Mouse (Mus musculus) kidney, embryonic 15.5 days (tissue): ENCODE data around the gene 5730596B20Rik. TPM values are rescaled to one million over a fixed set of nuclear protein-coding genes. Genes with fewer than 3 reads are reported as not detected.

Experiments used
- ATAC-seq: fragments of 200-750 bp; cut with Nextera tagmentation; replicated peaks from 2 replicates; pipeline ENCODE4 v1.8.0; 2017; ENCODE audit warnings: moderate TSS enrichment; ENCODE audit not compliant: low FRiP score
- H3K27ac ChIP-seq: fragments of 300-500 bp; sonication (generic); 2 replicates; pipeline ENCODE4 v1.5.1; 2015; ENCODE audit warnings: mild to moderate bottlenecking, inconsistent platforms
- H3K27me3 ChIP-seq: fragments of 300-500 bp; sonication (generic); 2 replicates; pipeline ENCODE4 v1.6.1; 2015; ENCODE audit warnings: inconsistent platforms
- H3K36me3 ChIP-seq: fragments of 300-500 bp; sonication (generic); 2 replicates; pipeline ENCODE4 v1.6.1; 2015; ENCODE audit warnings: inconsistent platforms
- H3K4me1 ChIP-seq: fragments of 300-500 bp; sonication (generic); 2 replicates; pipeline ENCODE4 v1.6.1; 2015; ENCODE audit warnings: inconsistent platforms
- H3K4me2 ChIP-seq: fragments of 300-500 bp; sonication (generic); 2 replicates; pipeline ENCODE4 v1.6.1; 2015; ENCODE audit warnings: moderate library complexity, mild to moderate bottlenecking, inconsistent platforms
- H3K4me3 ChIP-seq: fragments of 300-500 bp; sonication (generic); replicated peaks from 2 replicates; pipeline ENCODE4 v1.5.1; 2015; ENCODE audit warnings: mild to moderate bottlenecking, inconsistent platforms
- H3K9ac ChIP-seq: fragments of 300-500 bp; sonication (generic); 2 replicates; pipeline ENCODE4 v1.6.1; 2015; ENCODE audit warnings: mild to moderate bottlenecking, inconsistent platforms
- H3K9me3 ChIP-seq: fragments of 300-500 bp; sonication (generic); replicated peaks from 2 replicates; pipeline ENCODE4 v1.6.1; 2016; ENCODE audit warnings: inconsistent platforms
- WGBS: fragments of 180-500 bp; shearing (Covaris S2); methylation state at CpG from one replicate; pipeline ENCODE4 v1.1.7; 2015; ENCODE audit warnings: mixed read lengths; 5-methylcytosine and 5-hydroxymethylcytosine counted together
- polyA plus RNA-seq: library from polyadenylated mRNA; unstranded; fragments of >200 nt; fragmentation: Nextera tagmentation; extraction: Ambion mirVana; gene quantifications from 2 replicates; pipeline ENCODE4 v1.2.1, GENCODE M21; 2015

The 5730596B20Rik gene
- polyA plus RNA-seq, 1 experiment from 2014 or later = 2.4 TPM

DNA sequence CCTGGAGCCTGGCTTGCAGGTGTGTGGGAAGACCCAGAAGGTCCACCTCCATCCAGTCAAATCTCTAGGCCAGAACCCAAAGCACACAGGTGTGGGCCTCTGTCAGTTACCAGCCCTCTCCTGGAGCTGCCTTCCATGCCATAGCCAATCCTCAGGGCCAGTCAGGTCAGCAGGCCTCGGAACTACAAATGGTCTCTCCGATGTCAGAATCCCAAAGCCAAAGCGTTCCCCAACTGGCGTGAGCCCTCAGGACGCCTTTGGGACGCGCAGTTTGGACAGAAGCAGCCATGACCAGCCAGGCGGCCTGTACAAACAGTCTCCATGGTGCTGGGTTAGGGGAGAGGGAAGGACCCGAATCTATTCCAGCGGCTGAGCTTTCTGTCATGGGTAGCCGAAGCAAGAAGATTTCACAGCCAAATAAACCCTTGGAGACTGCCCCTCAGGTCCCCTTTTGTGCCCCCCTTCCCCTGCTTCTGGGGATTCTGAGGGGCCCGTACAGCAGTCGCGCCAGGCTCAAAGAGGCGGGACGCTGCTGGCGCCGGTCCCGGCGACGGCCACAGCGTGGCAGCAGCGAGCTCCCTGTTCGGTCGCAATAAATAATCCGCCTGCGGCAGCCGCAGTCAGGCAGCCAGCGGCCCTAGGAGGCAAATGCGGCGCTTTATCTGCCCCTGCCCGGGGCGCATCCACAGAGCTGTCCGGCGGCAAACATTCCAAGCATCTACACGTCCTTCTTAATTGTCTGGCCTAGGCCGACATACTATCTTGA, 34.1 kb downstream of the 5730596B20Rik start:
- H3K27me3 ChIP-seq = peaks cover 13% of the 10 kb centered on the region; the same call in 1 of the 2 replicates

DNA sequence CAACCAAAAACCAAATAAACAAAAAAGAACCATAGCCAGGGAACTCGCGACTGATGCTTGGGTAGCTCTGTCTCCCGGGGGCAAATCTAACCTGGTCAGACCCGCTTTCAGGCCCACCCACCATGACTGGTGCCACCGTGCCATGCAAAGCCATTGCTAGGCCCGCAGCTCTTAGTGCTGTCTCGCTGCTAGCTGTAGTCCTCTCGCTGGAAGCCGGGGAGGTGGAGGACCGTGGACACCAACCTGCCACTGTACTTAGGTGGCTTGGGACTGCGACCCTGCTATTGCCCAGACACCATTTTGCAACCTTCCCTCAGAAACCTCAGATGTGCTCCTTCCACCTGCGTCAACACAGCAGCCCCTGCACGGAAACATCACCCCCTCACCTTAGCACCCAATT, 34.7 kb downstream of the 5730596B20Rik start:
- Histone ChIP-seq H3K36me3 (no peaks in the 10 kb centered on the region), H3K27me3 (peaks cover 13% of the 10 kb centered on the region; the same call in 1 of the 2 replicates), H3K9ac (peak overlapping the region; percentile 85), H3K27ac (peak overlapping the region; percentile 99), H3K4me3 (peak overlapping the region; percentile 69), H3K9me3 (no peaks in the 10 kb centered on the region), H3K4me2 (peak overlapping the region; percentile 92), H3K4me1 (peaks cover 70% of the 10 kb centered on the region)
- no peak for ATAC-seq
- under 1% methylated on average over 13 of the region's 13 CpGs for WGBS

More for the DNA sequence above, 34.1 kb downstream of the 5730596B20Rik start:
- peaks cover 75% of the 10 kb centered on the region for H3K4me1 ChIP-seq
- H3K36me3 ChIP-seq = 0 out of 2 replicates have a peak, but pooled peaks cover 3% of the 10 kb centered on the region
- ATAC-seq = peak; percentile 40
- H3K4me2 ChIP-seq = peak overlapping the region; percentile 92
- WGBS = under 1% methylated on average over 37 of the region's 37 CpGs
- H3K9ac ChIP-seq = peak overlapping the region; percentile 85
- peak overlapping the region; percentile 99 for H3K27ac ChIP-seq
- no peaks in the 10 kb centered on the region for H3K9me3 ChIP-seq
- H3K4me3 ChIP-seq = peak overlapping the region; percentile 69

DNA sequence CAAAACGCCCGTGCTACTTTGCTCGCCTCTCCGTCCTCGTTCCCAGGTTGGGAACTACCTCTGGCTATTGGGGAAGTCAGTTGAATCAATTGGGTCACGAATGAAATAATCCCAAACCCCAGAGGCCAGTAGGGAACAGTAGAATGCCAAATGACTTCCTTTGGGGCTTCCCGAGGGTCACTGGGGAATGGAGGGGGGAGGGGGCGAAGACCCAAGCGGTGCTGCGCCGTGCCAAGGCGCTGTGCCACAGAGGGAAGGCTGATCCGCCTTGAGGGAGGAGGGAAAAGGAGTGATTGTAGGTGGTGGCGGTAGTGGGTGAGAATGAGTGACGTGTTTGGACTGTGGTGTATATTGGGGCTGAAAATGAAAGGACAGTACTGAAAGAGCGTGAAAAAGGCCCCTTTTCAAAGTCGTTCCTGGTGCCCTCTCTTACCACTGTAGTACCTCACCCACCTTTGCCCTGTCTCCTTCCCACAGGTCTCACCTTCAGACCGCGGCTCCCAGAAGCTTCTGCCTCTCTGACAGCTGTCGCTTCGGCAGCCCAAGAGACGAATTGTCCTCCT, 35.3 kb downstream of the 5730596B20Rik start:
- Histone ChIP-seq H3K36me3 (no peaks in the 10 kb centered on the region), H3K27ac (peak overlapping the region; percentile 99), H3K9ac (peak overlapping the region; percentile 85), H3K9me3 (no peaks in the 10 kb centered on the region), H3K27me3 (peaks cover 15% of the 10 kb centered on the region; the same call in 1 of the 2 replicates), H3K4me3 (peak overlapping the region; percentile 69), H3K4me2 (peak overlapping the region; percentile 92), H3K4me1 (peaks cover 66% of the 10 kb centered on the region)
- WGBS = under 1% methylated on average over 22 of the region's 22 CpGs
- ATAC-seq = 0 out of 2 replicates have a peak, but pooled peaks have one; percentile 12

DNA sequence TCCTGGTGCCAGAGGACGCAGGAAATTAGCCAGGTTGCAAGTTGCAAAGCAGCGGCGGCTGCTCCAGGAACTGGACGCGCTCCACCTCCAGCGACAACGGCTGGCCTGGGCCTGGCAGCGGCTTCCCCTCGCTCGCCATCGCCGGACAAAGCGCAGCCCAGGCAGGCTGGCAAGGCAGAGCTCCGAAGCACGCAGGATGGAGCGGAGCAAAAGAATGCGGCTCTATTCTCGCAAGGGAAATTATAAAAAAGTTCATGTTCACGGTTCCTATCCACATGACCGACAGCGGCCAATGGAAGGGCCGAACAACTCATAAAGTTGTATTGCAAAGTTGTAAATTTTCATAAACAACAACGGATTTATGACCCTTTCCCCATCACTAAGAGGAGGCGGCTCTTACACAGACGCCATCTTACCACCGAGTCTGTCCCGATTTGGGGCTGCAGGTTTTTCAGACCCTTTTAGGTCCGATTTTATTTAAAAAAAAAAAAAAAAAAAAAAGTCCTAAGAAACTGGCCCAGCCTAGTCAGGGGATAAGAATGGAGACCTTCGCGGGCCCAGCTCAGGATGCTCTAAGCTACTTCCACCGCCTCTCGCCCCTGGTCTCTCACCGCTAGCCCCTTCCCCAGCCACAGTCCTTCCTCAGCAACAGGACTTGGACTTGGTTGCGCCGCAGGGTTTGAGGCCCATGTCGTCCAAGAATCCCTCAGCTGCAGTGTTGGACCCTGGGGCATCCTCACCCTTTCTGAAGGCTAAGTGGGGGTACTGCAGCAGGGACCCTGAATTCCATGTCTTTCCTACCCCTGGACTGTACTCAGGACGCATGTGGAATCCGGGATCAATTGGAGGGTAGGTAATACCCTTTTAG, 36.1 kb downstream of the 5730596B20Rik start, which contains the start of the genes Hoxa3 and Gm28308:
Hoxa3 (minus strand) TSS at position 218 of the 868 bp plus-strand sequence.
Gm28308 (minus strand) TSS at position 221 of the 868 bp plus-strand sequence.
- Histone ChIP-seq H3K9ac (peak within 1 kb of the TSS; percentile 85), H3K4me1 (peaks cover 66% of the 10 kb centered on the region), H3K4me2 (peak within 1 kb of the TSS; percentile 92), H3K27ac (peak within 1 kb of the TSS; percentile 99), H3K9me3 (no peaks in the 10 kb centered on the region), H3K36me3 (no peaks in the 10 kb centered on the region), H3K4me3 (peak within 1 kb of the TSS; percentile 69), H3K27me3 (peaks cover 15% of the 10 kb centered on the region; the same call in 1 of the 2 replicates)
- WGBS = 3% methylated on average over 38 of the region's 38 CpGs
- ATAC-seq = peak; percentile 52

DNA sequence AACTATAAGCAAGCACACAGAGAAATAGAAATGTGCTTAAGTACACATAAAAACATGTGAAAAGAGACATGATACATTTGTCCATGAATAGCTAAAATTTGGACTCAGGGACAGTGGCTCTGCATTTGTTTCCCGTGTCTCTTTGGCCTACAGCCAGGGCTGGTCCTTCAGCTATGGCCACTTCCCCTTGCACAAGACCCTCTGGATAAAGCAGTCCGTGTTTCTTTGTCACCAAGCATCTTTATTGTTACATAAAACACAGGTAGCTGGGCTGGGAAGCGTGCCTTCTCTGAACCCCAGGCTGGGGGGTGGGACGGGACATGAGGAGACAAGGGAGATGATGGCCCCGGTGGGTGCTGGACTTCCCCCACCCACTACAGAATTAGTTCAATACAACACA, 37.0 kb downstream of the 5730596B20Rik start:
- peak overlapping the region; percentile 92 for H3K4me2 ChIP-seq
- H3K4me1 ChIP-seq = peaks cover 66% of the 10 kb centered on the region
- no peaks in the 10 kb centered on the region for H3K36me3 ChIP-seq
- no peaks in the 10 kb centered on the region for H3K9me3 ChIP-seq
- H3K27ac ChIP-seq = peak overlapping the region; percentile 99
- 18% methylated on average over 5 of the region's 5 CpGs for WGBS
- peaks cover 15% of the 10 kb centered on the region; the same call in 1 of the 2 replicates for H3K27me3 ChIP-seq
- H3K4me3 ChIP-seq = peak overlapping the region; percentile 69
- ATAC-seq = no peak
- H3K9ac ChIP-seq = 0 out of 2 replicates have a peak overlapping the region, but pooled peaks have one; percentile 4

DNA sequence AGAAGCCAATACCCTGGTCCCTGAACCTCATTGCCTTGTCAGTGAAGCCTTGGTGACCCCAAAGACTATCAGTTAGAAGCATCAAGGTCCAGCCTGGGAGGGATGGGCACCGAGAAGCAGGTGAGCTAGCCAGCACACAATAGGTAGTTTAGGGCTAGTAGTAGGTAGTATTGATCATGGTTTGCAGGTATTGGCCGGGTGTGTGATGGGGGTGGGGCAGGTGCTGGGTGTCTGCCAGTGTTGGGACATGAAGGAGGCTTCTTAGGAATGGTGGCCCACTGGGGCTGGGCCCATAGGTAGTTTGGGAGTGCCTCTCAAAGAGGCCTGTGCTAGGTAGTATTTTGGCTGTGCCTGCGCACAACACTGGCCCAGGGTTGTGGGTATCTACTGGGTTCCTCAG, 37.8 kb downstream of the 5730596B20Rik start:
- 36% methylated on average over 3 of the region's 3 CpGs for WGBS

DNA sequence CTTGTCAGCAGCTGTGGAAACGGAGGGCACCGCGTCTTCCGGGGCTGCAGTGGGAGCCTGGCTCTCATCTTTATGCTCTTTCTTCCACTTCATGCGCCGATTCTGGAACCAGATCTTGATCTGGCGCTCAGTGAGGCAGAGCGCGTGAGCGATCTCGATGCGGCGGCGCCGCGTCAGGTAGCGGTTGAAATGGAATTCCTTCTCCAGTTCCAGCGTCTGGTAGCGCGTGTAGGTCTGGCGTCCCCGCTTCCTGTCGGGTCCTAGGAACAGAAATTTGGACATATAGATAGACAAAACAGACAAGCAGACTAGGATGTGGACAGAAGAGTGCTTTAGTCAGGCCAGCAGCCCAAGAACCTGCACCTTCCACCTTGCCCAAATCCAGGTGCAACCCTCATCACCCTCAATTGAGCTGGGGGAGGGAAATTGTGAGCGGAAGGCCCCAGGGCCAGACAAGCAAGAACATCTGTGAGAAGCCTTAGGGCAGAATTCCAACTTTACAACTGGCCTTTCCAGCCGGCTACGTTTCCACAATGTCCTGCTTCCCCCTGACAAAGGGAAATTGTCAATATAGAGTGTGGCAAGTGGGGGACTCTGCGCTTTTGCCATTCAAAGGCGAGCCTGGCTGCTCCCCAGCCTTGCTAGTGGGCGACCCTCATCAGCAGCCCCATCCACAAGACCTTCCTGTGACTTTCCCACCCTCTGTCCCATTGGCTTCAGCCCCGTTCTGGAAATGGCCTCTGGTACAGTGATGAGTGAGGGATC, 38.7 kb downstream of the 5730596B20Rik start:
- Histone ChIP-seq H3K4me1 (peaks cover 61% of the 10 kb centered on the region), H3K36me3 (no peaks in the 10 kb centered on the region), H3K4me2 (peak overlapping the region; percentile 92), H3K27ac (peak overlapping the region; percentile 99), H3K27me3 (peaks cover 15% of the 10 kb centered on the region; the same call in 1 of the 2 replicates), H3K9ac (peak overlapping the region; percentile 78), H3K9me3 (no peaks in the 10 kb centered on the region), H3K4me3 (peak overlapping the region; percentile 67)
- WGBS = 1% methylated on average over 30 of the region's 30 CpGs
- ATAC-seq = no peak

More for the DNA sequence above, 37.8 kb downstream of the 5730596B20Rik start:
- Histone ChIP-seq H3K9ac (peak overlapping the region; percentile 78; the same call in 1 of the 2 replicates), H3K36me3 (no peaks in the 10 kb centered on the region), H3K4me2 (peak overlapping the region; percentile 92), H3K4me1 (peaks cover 65% of the 10 kb centered on the region), H3K27me3 (peaks cover 15% of the 10 kb centered on the region; the same call in 1 of the 2 replicates), H3K9me3 (no peaks in the 10 kb centered on the region), H3K4me3 (peak overlapping the region; percentile 67), H3K27ac (peak overlapping the region; percentile 99; the same call in 1 of the 2 replicates)
- ATAC-seq = no peak

DNA sequence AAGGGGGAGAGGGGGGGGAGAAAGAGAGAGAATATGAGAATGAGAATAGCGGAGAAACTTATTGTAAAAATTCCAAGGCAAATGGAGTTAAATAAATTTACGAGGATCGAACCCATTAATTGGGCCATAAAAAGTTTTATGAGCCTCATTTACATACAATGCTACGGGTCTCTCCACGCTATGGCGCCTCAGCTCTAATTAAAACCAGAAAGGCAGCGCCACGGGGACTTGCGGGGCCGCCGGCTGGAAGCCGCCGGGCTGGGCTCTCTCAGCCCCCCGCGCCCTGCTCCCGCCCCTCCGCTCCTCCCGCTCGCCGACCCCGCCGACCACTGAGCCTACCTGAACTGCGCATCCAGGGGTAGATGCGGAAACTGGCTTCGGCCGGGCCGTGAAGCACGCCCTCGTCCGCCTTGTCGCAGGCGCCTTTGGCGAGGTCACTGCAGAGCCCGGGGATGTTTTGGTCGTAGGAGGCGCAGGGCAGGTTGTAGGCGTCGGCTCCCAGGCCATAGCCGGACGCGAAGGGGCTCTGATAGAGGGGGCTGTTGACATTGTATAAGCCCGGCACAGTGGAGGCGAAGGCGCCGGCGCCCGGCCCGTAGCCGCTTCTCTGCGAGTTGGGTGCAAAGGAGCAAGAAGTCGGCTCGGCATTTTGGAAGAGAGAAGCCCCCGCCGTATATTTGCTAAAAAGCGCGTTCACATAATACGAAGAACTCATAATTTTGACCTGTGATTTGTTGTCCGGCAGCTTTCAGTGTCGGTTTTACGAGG, 39.6 kb downstream of the 5730596B20Rik start:
- peak overlapping the region; percentile 67 for H3K4me3 ChIP-seq
- H3K9me3 ChIP-seq = no peaks in the 10 kb centered on the region
- ATAC-seq = peak; percentile 15; the same call in 1 of the 2 replicates
- no peaks in the 10 kb centered on the region for H3K36me3 ChIP-seq
- peak overlapping the region; percentile 78 for H3K9ac ChIP-seq
- H3K27ac ChIP-seq = peak overlapping the region; percentile 99
- peaks cover 17% of the 10 kb centered on the region; the same call in 1 of the 2 replicates for H3K27me3 ChIP-seq
- under 1% methylated on average over 60 of the region's 60 CpGs for WGBS
- H3K4me1 ChIP-seq = peaks cover 58% of the 10 kb centered on the region
- H3K4me2 ChIP-seq = peak overlapping the region; percentile 92

DNA sequence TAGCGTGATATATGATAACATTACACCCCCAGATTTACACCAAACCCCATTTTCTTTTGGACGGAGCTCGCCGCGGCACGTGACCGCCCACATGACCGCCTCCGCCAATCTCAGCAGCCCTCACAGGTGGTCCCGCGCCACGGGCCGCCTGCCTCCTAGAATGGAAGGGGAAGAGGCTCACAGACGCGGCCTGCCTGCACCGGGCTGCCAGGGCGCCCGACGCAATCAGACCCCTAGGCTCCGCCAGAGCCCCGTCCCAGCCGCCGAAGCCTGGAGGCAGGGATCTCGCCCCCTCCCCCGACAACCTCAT, 40.1 kb downstream of the 5730596B20Rik start:
- Histone ChIP-seq H3K4me1 (peaks cover 64% of the 10 kb centered on the region), H3K4me2 (peak overlapping the region; percentile 92), H3K9me3 (no peaks in the 10 kb centered on the region), H3K27me3 (peaks cover 21% of the 10 kb centered on the region; the same call in 1 of the 2 replicates), H3K9ac (peak overlapping the region; percentile 78), H3K27ac (peak overlapping the region; percentile 99), H3K4me3 (peak overlapping the region; percentile 67), H3K36me3 (no peaks in the 10 kb centered on the region)
- ATAC-seq = peak; percentile 80
- 0% methylated on average over 25 of the region's 25 CpGs for WGBS

DNA sequence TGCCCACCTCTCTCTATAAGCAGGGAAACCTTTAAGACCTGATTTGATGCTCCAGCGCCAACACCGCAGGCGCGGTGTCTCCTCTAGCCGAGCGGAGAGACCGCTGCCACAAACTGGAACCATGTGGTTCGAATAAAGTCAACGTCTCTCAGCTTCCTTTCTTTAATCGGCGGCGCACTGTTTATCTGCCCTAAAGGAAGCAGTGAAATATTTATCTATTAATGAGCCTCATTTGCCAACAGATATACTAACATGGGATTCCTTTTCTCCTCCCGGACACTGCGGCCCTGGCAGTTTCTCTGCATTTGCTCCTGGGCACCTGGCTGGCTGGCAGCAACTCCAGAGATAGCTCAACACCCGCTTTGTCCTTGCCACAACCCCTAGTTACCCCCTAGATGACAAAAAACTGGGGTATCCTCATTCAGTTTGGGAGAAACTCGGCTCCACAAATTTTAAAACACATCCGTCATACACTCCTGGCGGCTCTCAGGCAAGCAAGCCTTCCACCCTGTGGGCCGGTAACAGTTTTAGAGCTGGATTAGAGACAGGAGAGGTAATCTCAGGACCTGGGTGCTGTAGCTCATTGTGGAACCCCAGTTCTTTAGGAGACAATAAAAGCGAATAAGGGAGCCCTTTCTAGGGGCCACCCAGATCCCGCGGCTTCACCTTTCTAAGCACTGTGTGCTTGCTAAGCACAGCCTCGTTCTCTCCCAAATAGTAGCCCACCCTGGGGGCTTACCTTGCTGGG, 40.8 kb downstream of the 5730596B20Rik start:
- no peaks in the 10 kb centered on the region for H3K9me3 ChIP-seq
- H3K9ac ChIP-seq = peak overlapping the region; percentile 78
- H3K27me3 ChIP-seq = peaks cover 21% of the 10 kb centered on the region; the same call in 1 of the 2 replicates
- ATAC-seq = no peak
- WGBS = 13% methylated on average over 23 of the region's 23 CpGs
- H3K27ac ChIP-seq = peak overlapping the region; percentile 99
- H3K4me2 ChIP-seq = peak overlapping the region; percentile 92
- H3K4me3 ChIP-seq = peak overlapping the region; percentile 67
- no peaks in the 10 kb centered on the region for H3K36me3 ChIP-seq
- H3K4me1 ChIP-seq = peaks cover 64% of the 10 kb centered on the region
